Mouse (Mus musculus): ENCODE measurements around the gene Cox10.

GRCm38 (mm10) chr11:63947024-63947423 lies 132.2 kb downstream of the Cox10 start:
- TF ChIP-seq POLR2A (IDR thresholded peaks at IDR 0.05; ENCODE audit: insufficient read depth, low read length) (no peak), EP300 (IDR thresholded peaks at IDR 0.05; ENCODE audit: insufficient read depth, low read depth, low read length) (no peak), CTCF (IDR thresholded peaks at IDR 0.05; ENCODE audit: low read depth, low read length) (no peak)

Measured in ES-Bruce4 (cell line).